Mouse (Mus musculus): ENCODE results near the gene Tspan1. TPM values are rescaled to one million over a fixed set of nuclear protein-coding genes. Genes with fewer than 3 reads are reported as not detected.
A peak's percentile ranks its signal among the peaks of the same experiment; 100 is the strongest.

Gene Tspan1
- polyA plus RNA-seq, 1 experiment: not detected

- Histone ChIP-seq H3K27me3 (ENCODE audit: control insufficient read depth) (peaks cover 55% of the 10 kb centered on the region), H3K9me3 (ENCODE audit: control insufficient read depth, low read length) (peaks cover 6% of the 10 kb centered on the region; the same call in 1 of the 2 replicates), H3K4me1 (ENCODE audit: control insufficient read depth) (no peaks in the 10 kb centered on the region; the same call in 1 of the 2 replicates), H3K36me3 (ENCODE audit: control insufficient read depth) (no peaks in the 10 kb centered on the region), H3K4me3 (replicated peaks) (no peak overlapping the region)
- no peak for TF ChIP-seq GATA1 (IDR thresholded peaks at IDR 0.05; ENCODE audit: low read length)
- TF ChIP-seq TAL1 (IDR thresholded peaks at IDR 0.05; ENCODE audit: low read length): no peak
These were observed 17.7 kb upstream of the Tspan1 start for GRCm38 (mm10) chr4:116185083-116185482.

GRCm38 (mm10) chr4:116182745-116183144 lies 15.3 kb upstream of the Tspan1 start:
- TF ChIP-seq GATA1 (IDR thresholded peaks at IDR 0.05; ENCODE audit: low read length): no peak
- TF ChIP-seq TAL1 (IDR thresholded peaks at IDR 0.05; ENCODE audit: low read length): no peak
- Histone ChIP-seq H3K4me1 (ENCODE audit: control insufficient read depth) (no peaks in the 10 kb centered on the region; the same call in 1 of the 2 replicates), H3K4me3 (replicated peaks) (no peak overlapping the region), H3K36me3 (ENCODE audit: control insufficient read depth) (no peaks in the 10 kb centered on the region), H3K27me3 (ENCODE audit: control insufficient read depth) (peaks cover 65% of the 10 kb centered on the region), H3K9me3 (ENCODE audit: control insufficient read depth, low read length) (peaks cover 4% of the 10 kb centered on the region; the same call in 1 of the 2 replicates)

GRCm38 (mm10) chr4:116182079-116182478 lies 14.7 kb upstream of the Tspan1 start:
- Histone ChIP-seq H3K4me1 (ENCODE audit: control insufficient read depth) (peaks cover 2% of the 10 kb centered on the region), H3K36me3 (ENCODE audit: control insufficient read depth) (no peaks in the 10 kb centered on the region), H3K9me3 (ENCODE audit: control insufficient read depth, low read length) (no peaks in the 10 kb centered on the region), H3K4me3 (replicated peaks) (no peak overlapping the region), H3K27me3 (ENCODE audit: control insufficient read depth) (peaks cover 72% of the 10 kb centered on the region)
- TF ChIP-seq GATA1 (IDR thresholded peaks at IDR 0.05; ENCODE audit: low read length) (no peak), TAL1 (IDR thresholded peaks at IDR 0.05; ENCODE audit: low read length) (no peak)

- Histone ChIP-seq H3K4me3 (replicated peaks) (no peak overlapping the region), H3K27me3 (ENCODE audit: control insufficient read depth) (peaks cover 46% of the 10 kb centered on the region), H3K9me3 (ENCODE audit: control insufficient read depth, low read length) (no peaks in the 10 kb centered on the region), H3K4me1 (ENCODE audit: control insufficient read depth) (peaks cover 30% of the 10 kb centered on the region), H3K36me3 (ENCODE audit: control insufficient read depth) (no peaks in the 10 kb centered on the region)
- no peak for TF ChIP-seq TAL1 (IDR thresholded peaks at IDR 0.05; ENCODE audit: low read length)
- no peak for TF ChIP-seq GATA1 (IDR thresholded peaks at IDR 0.05; ENCODE audit: low read length)
These were observed 9.7 kb upstream of the Tspan1 start for GRCm38 (mm10) chr4:116177140-116177539.

- Histone ChIP-seq H3K4me1 (ENCODE audit: control insufficient read depth) (peaks cover 30% of the 10 kb centered on the region), H3K4me3 (replicated peaks) (no peak overlapping the region), H3K9me3 (ENCODE audit: control insufficient read depth, low read length) (no peaks in the 10 kb centered on the region), H3K36me3 (ENCODE audit: control insufficient read depth) (no peaks in the 10 kb centered on the region), H3K27me3 (ENCODE audit: control insufficient read depth) (peaks cover 40% of the 10 kb centered on the region)
- TF ChIP-seq GATA1 (IDR thresholded peaks at IDR 0.05; ENCODE audit: low read length) (no peak), TAL1 (IDR thresholded peaks at IDR 0.05; ENCODE audit: low read length) (no peak)
These were observed 9.2 kb upstream of the Tspan1 start for GRCm38 (mm10) chr4:116176543-116176988.

- H3K36me3 ChIP-seq (ENCODE audit: control insufficient read depth): no peaks in the 10 kb centered on the region
- peaks cover 30% of the 10 kb centered on the region for H3K4me1 ChIP-seq (ENCODE audit: control insufficient read depth)
- H3K4me3 ChIP-seq (replicated peaks): no peak overlapping the region
- H3K9me3 ChIP-seq (ENCODE audit: control insufficient read depth, low read length): no peaks in the 10 kb centered on the region
- no peak for TF ChIP-seq TAL1 (IDR thresholded peaks at IDR 0.05; ENCODE audit: low read length)
- TF ChIP-seq GATA1 (IDR thresholded peaks at IDR 0.05; ENCODE audit: low read length): no peak
- H3K27me3 ChIP-seq (ENCODE audit: control insufficient read depth): peaks cover 34% of the 10 kb centered on the region
These were observed 8.5 kb upstream of the Tspan1 start for GRCm38 (mm10) chr4:116175711-116176542.

- no peaks in the 10 kb centered on the region for H3K9me3 ChIP-seq (ENCODE audit: control insufficient read depth, low read length)
- peaks cover 30% of the 10 kb centered on the region for H3K4me1 ChIP-seq (ENCODE audit: control insufficient read depth)
- H3K27me3 ChIP-seq (ENCODE audit: control insufficient read depth): peaks cover 31% of the 10 kb centered on the region
- no peak for TF ChIP-seq TAL1 (IDR thresholded peaks at IDR 0.05; ENCODE audit: low read length)
- no peak for TF ChIP-seq GATA1 (IDR thresholded peaks at IDR 0.05; ENCODE audit: low read length)
- H3K4me3 ChIP-seq (replicated peaks): no peak overlapping the region
- no peaks in the 10 kb centered on the region for H3K36me3 ChIP-seq (ENCODE audit: control insufficient read depth)
These were observed 7.7 kb upstream of the Tspan1 start for GRCm38 (mm10) chr4:116175136-116175535.

GRCm38 (mm10) chr4:116174466-116175116 lies 7.2 kb upstream of the Tspan1 start:
- Histone ChIP-seq H3K9me3 (ENCODE audit: control insufficient read depth, low read length) (no peaks in the 10 kb centered on the region), H3K4me3 (replicated peaks) (no peak overlapping the region), H3K27me3 (ENCODE audit: control insufficient read depth) (peaks cover 26% of the 10 kb centered on the region), H3K36me3 (ENCODE audit: control insufficient read depth) (no peaks in the 10 kb centered on the region), H3K4me1 (ENCODE audit: control insufficient read depth) (peaks cover 30% of the 10 kb centered on the region)
- TF ChIP-seq TAL1 (IDR thresholded peaks at IDR 0.05; ENCODE audit: low read length) (no peak), GATA1 (IDR thresholded peaks at IDR 0.05; ENCODE audit: low read length) (0 out of 2 replicates have a peak, but pooled peaks have one; percentile 13)

- Histone ChIP-seq H3K4me1 (ENCODE audit: control insufficient read depth) (peaks cover 30% of the 10 kb centered on the region), H3K27me3 (ENCODE audit: control insufficient read depth) (peaks cover 23% of the 10 kb centered on the region), H3K4me3 (replicated peaks) (no peak overlapping the region), H3K36me3 (ENCODE audit: control insufficient read depth) (no peaks in the 10 kb centered on the region), H3K9me3 (ENCODE audit: control insufficient read depth, low read length) (no peaks in the 10 kb centered on the region)
- TF ChIP-seq GATA1 (IDR thresholded peaks at IDR 0.05; ENCODE audit: low read length) (no peak), TAL1 (IDR thresholded peaks at IDR 0.05; ENCODE audit: low read length) (no peak)
These were observed 6.4 kb upstream of the Tspan1 start for GRCm38 (mm10) chr4:116173752-116174151.

Measured in erythroblast, embryonic 14.5 days (primary cell).